Mouse (Mus musculus) thymus, adult 2 months (tissue): Measurements from ENCODE around the gene Tex26.

Source experiments
- CTCF ChIP-seq: fragments of 200-500 bp; IDR thresholded peaks from 2 replicates; pipeline ENCODE4 v1.5.1; 2012; ENCODE audit warnings: mild to moderate bottlenecking, control low read depth, low read length, moderate library complexity, borderline replicate concordance; ENCODE audit not compliant: control insufficient read depth, poor library complexity, insufficient read depth; ENCODE audit errors: extremely low read depth
- POLR2A ChIP-seq: fragments of 200-500 bp; IDR thresholded peaks from 2 replicates; pipeline ENCODE4 v1.6.1; 2012; ENCODE audit warnings: mild to moderate bottlenecking, low read length, control low read depth, moderate library complexity; ENCODE audit not compliant: control insufficient read depth, poor library complexity, insufficient read depth; ENCODE audit errors: extremely low read depth

GRCm38 (mm10) chr5:149474701-149475468 is 35.4 kb downstream of the Tex26 start:
- no peak for TF ChIP-seq CTCF
- no peak for TF ChIP-seq POLR2A
